Mouse (Mus musculus) liver, embryonic 16.5 days (tissue): Measurements from ENCODE around the gene Tyrobp. TPM values are rescaled to one million over a fixed set of nuclear protein-coding genes. Genes with fewer than 3 reads are reported as not detected.

Experiments used
- ATAC-seq: fragments of 200-750 bp; cut with Nextera tagmentation; 2 replicates; pipeline ENCODE4 v1.8.0; 2017; ENCODE audit warnings: low read depth, mild to moderate bottlenecking, moderate number of reproducible peaks, moderate library complexity
- H3K27ac ChIP-seq: fragments of 300-500 bp; sonication (generic); 2 replicates; pipeline ENCODE4 v1.5.1; 2014; ENCODE audit warnings: mild to moderate bottlenecking, low read length
- H3K27me3 ChIP-seq: fragments of 300-500 bp; sonication (generic); 2 replicates; pipeline ENCODE4 v1.6.1; 2014; ENCODE audit warnings: low read depth, low read length, mixed read lengths; ENCODE audit not compliant: control insufficient read depth, insufficient read depth
- H3K36me3 ChIP-seq: fragments of 300-500 bp; sonication (generic); 2 replicates; pipeline ENCODE4 v1.6.1; 2014; ENCODE audit warnings: mild to moderate bottlenecking; ENCODE audit not compliant: control insufficient read depth, insufficient read depth
- H3K4me1 ChIP-seq: fragments of 300-500 bp; sonication (generic); 2 replicates; pipeline ENCODE4 v1.6.1; 2014; ENCODE audit warnings: low read depth, low read length, mixed read lengths; ENCODE audit not compliant: control insufficient read depth
- H3K4me2 ChIP-seq: fragments of 300-500 bp; sonication (generic); 2 replicates; pipeline ENCODE4 v1.6.1; 2014; ENCODE audit warnings: low read depth, low read length, mixed read lengths
- H3K4me3 ChIP-seq: fragments of 300-500 bp; sonication (generic); 2 replicates; pipeline ENCODE4 v1.5.1; 2014; ENCODE audit warnings: low read depth, mild to moderate bottlenecking, low read length
- H3K9ac ChIP-seq: fragments of 300-500 bp; sonication (generic); 2 replicates; pipeline ENCODE4 v1.6.1; 2014; ENCODE audit warnings: low read depth, low read length
- H3K9me3 ChIP-seq: fragments of 300-500 bp; sonication (generic); replicated peaks from 2 replicates; pipeline ENCODE4 v1.6.1; 2016; ENCODE audit warnings: low read length; ENCODE audit not compliant: control insufficient read depth
- WGBS: fragments of 180-500 bp; shearing (Covaris S2); extraction: QIAGEN DNeasy Blood & Tissue Kit; methylation state at CpG from one replicate; pipeline ENCODE4 v1.1.7; 2014; ENCODE audit not compliant: insufficient replicate concordance; 5-methylcytosine and 5-hydroxymethylcytosine counted together
- polyA plus RNA-seq: library from polyadenylated mRNA; unstranded; fragments of >200 nt; fragmentation: Nextera tagmentation; extraction: Ambion mirVana; gene quantifications from 2 replicates; pipeline ENCODE4 v1.2.1, GENCODE M21; 2015

Gene Tyrobp
- polyA plus RNA-seq, 1 experiment from 2014 or later: 154 TPM

GRCm38 (mm10) chr7:30464816-30465300 lies 51.3 kb downstream of the Tyrobp start:
- Histone ChIP-seq H3K36me3 (no peaks in the 10 kb centered on the region), H3K4me3 (no peak overlapping the region), H3K27ac (no peak overlapping the region), H3K9me3 (no peaks in the 10 kb centered on the region), H3K9ac (no peak overlapping the region), H3K4me2 (no peak overlapping the region), H3K4me1 (no peaks in the 10 kb centered on the region), H3K27me3 (peaks cover 51% of the 10 kb centered on the region)
- ATAC-seq: no peak
- WGBS: 10% methylated on average over 6 of the region's 6 CpGs

Other genes with a start within 250 kb of the Tyrobp start
- 3.7 TPM in 2 replicates for gene Zfp146, start 244.0 kb upstream of the Tyrobp start, polyA plus RNA-seq
- 6.6 and 9.1 TPM in 2 replicates for gene Cox7a1, start 229.6 kb upstream of the Tyrobp start, polyA plus RNA-seq
- gene Capns1, start 214.9 kb upstream of the Tyrobp start, polyA plus RNA-seq: 29.6 and 30.7 TPM in 2 replicates
- 36.5 and 39.4 TPM in 2 replicates for gene Polr2i, start 181.8 kb upstream of the Tyrobp start, polyA plus RNA-seq
- gene Tbcb, start 181.5 kb upstream of the Tyrobp start, polyA plus RNA-seq: 34.4 and 37.8 TPM in 2 replicates
- not detected in 2 replicates for gene Ovol3, start 178.0 kb upstream of the Tyrobp start, polyA plus RNA-seq
- gene Thap8, start 133.7 kb upstream of the Tyrobp start, polyA plus RNA-seq: 0.11 and 0.19 TPM in 2 replicates
- gene Wdr62, start 133.3 kb upstream of the Tyrobp start, polyA plus RNA-seq: 6.5 and 7.5 TPM in 2 replicates
- gene Clip3, start 122.0 kb upstream of the Tyrobp start, polyA plus RNA-seq: 0.50 and 0.90 TPM in 2 replicates
- 15.8 and 18.0 TPM in 2 replicates for gene Alkbh6, start 105.0 kb upstream of the Tyrobp start, polyA plus RNA-seq
- gene Syne4, start 99.0 kb upstream of the Tyrobp start, polyA plus RNA-seq: 17.0 and 22.4 TPM in 2 replicates
- 0.30 and 0.88 TPM in 2 replicates for gene E130208F15Rik, start 92.0 kb upstream of the Tyrobp start, polyA plus RNA-seq
- 4.3 and 4.6 TPM in 2 replicates for gene Sdhaf1, start 89.9 kb upstream of the Tyrobp start, polyA plus RNA-seq
- gene Lrfn3, start 51.0 kb upstream of the Tyrobp start, polyA plus RNA-seq: 2.0 and 2.1 TPM in 2 replicates
- gene Hcst, start 6.1 kb downstream of the Tyrobp start, polyA plus RNA-seq: 7.2 and 7.8 TPM in 2 replicates
- gene Nfkbid, start 8.0 kb downstream of the Tyrobp start, polyA plus RNA-seq: 1.4 and 1.7 TPM in 2 replicates
- 4.2 and 4.4 TPM in 2 replicates for gene Aplp1, start 31.8 kb downstream of the Tyrobp start, polyA plus RNA-seq
- gene Kirrel2, start 43.9 kb downstream of the Tyrobp start, polyA plus RNA-seq: 0.12 and 0.23 TPM in 2 replicates
- gene Nphs1, start 44.6 kb downstream of the Tyrobp start, polyA plus RNA-seq: 0.09 and 0.19 TPM in 2 replicates
- gene Prodh2, start 79.9 kb downstream of the Tyrobp start, polyA plus RNA-seq: 79.3 and 85.2 TPM in 2 replicates
- gene Arhgap33, start 121.3 kb downstream of the Tyrobp start, polyA plus RNA-seq: 1.8 and 2.6 TPM in 2 replicates
- gene Hspb6, start 138.4 kb downstream of the Tyrobp start, polyA plus RNA-seq: 5.3 and 6.9 TPM in 2 replicates
- gene Proser3, start 138.5 kb downstream of the Tyrobp start, polyA plus RNA-seq: 2.7 and 3.0 TPM in 2 replicates
- 22.7 and 23.7 TPM in 2 replicates for gene Lin37, start 146.1 kb downstream of the Tyrobp start, polyA plus RNA-seq
- 31.5 and 32.6 TPM in 2 replicates for gene U2af1l4, start 149.5 kb downstream of the Tyrobp start, polyA plus RNA-seq
- gene Gm49396, start 149.6 kb downstream of the Tyrobp start, polyA plus RNA-seq: 3.8 and 4.1 TPM in 2 replicates
- gene Psenen, start 149.9 kb downstream of the Tyrobp start, polyA plus RNA-seq: 65.0 and 70.1 TPM in 2 replicates
- 2.1 and 2.2 TPM in 2 replicates for gene Igflr1, start 151.7 kb downstream of the Tyrobp start, polyA plus RNA-seq
- 2.7 and 3.5 TPM in 2 replicates for gene Kmt2b, start 175.0 kb downstream of the Tyrobp start, polyA plus RNA-seq
- 0.21 and 0.34 TPM in 2 replicates for gene Zbtb32, start 185.1 kb downstream of the Tyrobp start, polyA plus RNA-seq
- 0.08 and 0.09 TPM in 2 replicates for gene Upk1a, start 199.1 kb downstream of the Tyrobp start, polyA plus RNA-seq
- 566 and 597 TPM in 2 replicates for gene Cox6b1, start 212.4 kb downstream of the Tyrobp start, polyA plus RNA-seq
- gene Etv2, start 222.1 kb downstream of the Tyrobp start, polyA plus RNA-seq: not detected in 2 replicates
- 41.9 and 43.4 TPM in 2 replicates for gene Rbm42, start 236.6 kb downstream of the Tyrobp start, polyA plus RNA-seq